Mouse (Mus musculus) heart, embryonic 11.5 days (tissue): Measurements from ENCODE around the gene AI661453. TPM values are rescaled to one million over a fixed set of nuclear protein-coding genes. Genes with fewer than 3 reads are reported as not detected.
A peak's percentile ranks its signal among the peaks of the same experiment; 100 is the strongest.

Experiments
- ATAC-seq: fragments of 200-750 bp; cut with Nextera tagmentation; replicated peaks from 2 replicates; pipeline ENCODE4 v1.8.0; 2017; ENCODE audit warnings: moderate library complexity; ENCODE audit not compliant: insufficient number of reproducible peaks, low FRiP score, low TSS enrichment
- H3K27ac ChIP-seq: fragments of 300-500 bp; sonication (generic); 2 replicates; pipeline ENCODE4 v1.5.1; 2014; ENCODE audit warnings: mild to moderate bottlenecking, low read depth, low read length
- H3K27me3 ChIP-seq: fragments of 300-500 bp; sonication (generic); 2 replicates; pipeline ENCODE4 v1.6.1; 2014; ENCODE audit warnings: mild to moderate bottlenecking, low read length, mixed read lengths; ENCODE audit not compliant: control insufficient read depth, insufficient read depth
- H3K36me3 ChIP-seq: fragments of 300-500 bp; sonication (generic); 2 replicates; pipeline ENCODE4 v1.6.1; 2014; ENCODE audit warnings: mild to moderate bottlenecking, low read length, moderate library complexity, mixed read lengths; ENCODE audit not compliant: control insufficient read depth, insufficient read depth
- H3K4me1 ChIP-seq: fragments of 300-500 bp; sonication (generic); 2 replicates; pipeline ENCODE4 v1.6.1; 2014; ENCODE audit warnings: low read length; ENCODE audit not compliant: control insufficient read depth, insufficient read depth
- H3K4me2 ChIP-seq: fragments of 300-500 bp; sonication (generic); 2 replicates; pipeline ENCODE4 v1.6.1; 2014; ENCODE audit warnings: mild to moderate bottlenecking, moderate library complexity
- H3K4me3 ChIP-seq: fragments of 300-500 bp; sonication (generic); 2 replicates; pipeline ENCODE4 v1.5.1; 2014; ENCODE audit warnings: low read depth, low read length
- H3K9ac ChIP-seq: fragments of 300-500 bp; sonication (generic); 2 replicates; pipeline ENCODE4 v1.6.1; 2014; ENCODE audit warnings: mild to moderate bottlenecking, low read depth, low read length, moderate library complexity
- H3K9me3 ChIP-seq: fragments of 300-500 bp; sonication (generic); replicated peaks from 2 replicates; pipeline ENCODE4 v1.6.1; 2016; ENCODE audit warnings: low read length; ENCODE audit not compliant: control insufficient read depth
- WGBS: fragments of 180-500 bp; shearing (Covaris S2); extraction: QIAGEN DNeasy Blood & Tissue Kit; methylation state at CpG from one replicate; pipeline ENCODE4 v1.1.7; 2014; ENCODE audit not compliant: insufficient replicate concordance; 5-methylcytosine and 5-hydroxymethylcytosine counted together
- polyA plus RNA-seq: library from polyadenylated mRNA; unstranded; fragments of >200 nt; fragmentation: Nextera tagmentation; extraction: Ambion mirVana; gene quantifications from 2 replicates; pipeline ENCODE4 v1.2.1, GENCODE M21; 2014

AI661453 gene
- polyA plus RNA-seq, 1 experiment from 2014 or later, result 1.2 TPM

DNA sequence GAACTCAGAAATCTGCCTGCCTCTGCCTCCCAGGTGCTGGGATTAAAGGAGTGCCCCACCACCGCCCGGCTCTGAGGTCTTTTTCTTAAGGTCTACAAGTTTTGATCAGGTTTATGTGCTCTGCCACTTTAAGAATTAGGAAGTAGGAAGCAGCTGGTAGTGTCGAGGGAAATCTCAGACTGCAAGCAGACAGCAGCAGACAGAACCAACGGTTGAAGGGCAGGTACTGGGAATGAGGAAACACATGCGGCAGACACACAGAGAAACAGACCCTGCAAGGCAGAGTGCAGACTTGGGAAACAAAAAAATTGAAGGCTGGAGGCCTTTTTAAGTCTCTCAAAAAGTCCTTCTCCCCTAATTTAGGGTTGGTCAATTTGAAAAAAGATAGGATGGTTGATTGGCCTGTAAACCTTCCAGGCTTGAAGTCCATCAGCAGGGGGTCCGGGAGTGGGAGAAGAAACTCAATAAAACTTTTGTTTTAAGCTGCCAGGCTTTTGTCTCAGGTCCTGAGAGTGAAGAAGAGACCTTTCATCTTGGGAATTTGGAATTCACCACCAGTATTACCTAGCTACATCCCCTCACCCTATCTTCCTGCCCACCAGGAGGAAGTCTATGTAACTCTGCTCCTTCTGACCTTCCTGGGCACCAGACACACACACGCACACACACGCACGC lies 72.8 kb downstream of the AI661453 start:
- H3K36me3 ChIP-seq, result no peaks in the 10 kb centered on the region
- H3K4me3 ChIP-seq, result no peak overlapping the region
- no peak for ATAC-seq
- H3K9me3 ChIP-seq, result no peaks in the 10 kb centered on the region
- H3K27me3 ChIP-seq, result no peaks in the 10 kb centered on the region
- H3K27ac ChIP-seq, result no peak overlapping the region
- no peak overlapping the region for H3K4me2 ChIP-seq
- H3K4me1 ChIP-seq, result peaks cover 43% of the 10 kb centered on the region
- H3K9ac ChIP-seq, result no peak overlapping the region
- 73% methylated on average over 9 of the region's 9 CpGs for WGBS

- H3K36me3 ChIP-seq, result no peaks in the 10 kb centered on the region
- no peaks in the 10 kb centered on the region for H3K9me3 ChIP-seq
- H3K4me2 ChIP-seq, result peak overlapping the region; percentile 59
- ATAC-seq, result peak; percentile 85
- peaks cover 32% of the 10 kb centered on the region for H3K4me1 ChIP-seq
- peak overlapping the region; percentile 86 for H3K27ac ChIP-seq
- peak overlapping the region; percentile 17; the same call in 1 of the 2 replicates for H3K4me3 ChIP-seq
- peak overlapping the region; percentile 70 for H3K9ac ChIP-seq
- no peaks in the 10 kb centered on the region for H3K27me3 ChIP-seq
- WGBS, result 9% methylated on average over 25 of the region's 25 CpGs
Measured at GRCm38 (mm10) chr17:47511111-47512020, 75.0 kb downstream of the AI661453 start.

DNA sequence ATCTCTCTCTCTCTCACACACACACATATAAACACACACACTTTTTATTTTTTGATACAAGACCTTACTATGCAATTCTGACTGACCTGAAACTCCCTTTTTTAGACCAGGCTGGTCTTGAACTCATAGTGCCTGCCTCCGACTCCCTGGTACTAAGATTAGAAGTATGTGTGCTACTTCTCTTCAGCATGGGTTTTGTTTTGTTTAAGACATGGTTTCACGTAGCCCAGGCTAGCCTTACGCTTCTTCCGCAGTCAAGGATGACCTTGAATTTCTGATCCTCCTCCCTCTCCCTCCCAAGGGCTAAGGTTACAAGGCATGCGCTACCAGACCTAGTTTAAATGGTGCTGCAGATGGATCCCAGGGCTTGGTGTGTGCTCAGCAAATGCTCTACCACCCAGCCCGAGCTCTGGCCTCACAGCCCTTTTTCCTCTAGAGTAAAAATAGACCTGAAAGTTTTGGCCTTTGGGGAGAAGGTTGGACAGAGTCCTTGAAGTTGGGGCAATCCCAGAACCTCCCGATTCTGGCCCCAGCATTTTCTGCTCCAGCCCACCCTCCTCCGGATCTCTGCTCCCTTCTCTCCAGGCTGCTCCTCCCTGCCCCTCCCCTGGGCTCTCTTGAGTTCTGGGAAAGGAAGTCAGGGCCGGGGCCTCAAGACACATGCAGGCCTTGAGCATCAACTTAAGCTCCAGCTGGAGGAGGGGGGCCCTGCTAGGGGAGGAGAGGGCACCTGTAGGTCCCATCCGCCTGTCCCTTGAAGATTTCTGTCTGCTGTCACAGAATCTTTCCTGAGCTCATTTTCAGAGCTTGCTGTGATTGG lies 76.8 kb downstream of the AI661453 start:
- peaks cover 31% of the 10 kb centered on the region for H3K4me1 ChIP-seq
- 61% methylated on average over 10 of the region's 10 CpGs for WGBS
- H3K27ac ChIP-seq, result peak overlapping the region; percentile 43
- H3K36me3 ChIP-seq, result no peaks in the 10 kb centered on the region
- no peaks in the 10 kb centered on the region for H3K9me3 ChIP-seq
- H3K4me2 ChIP-seq, result no peak overlapping the region
- H3K27me3 ChIP-seq, result no peaks in the 10 kb centered on the region
- ATAC-seq, result no peak
- H3K4me3 ChIP-seq, result no peak overlapping the region
- peak overlapping the region; percentile 48; the same call in 1 of the 2 replicates for H3K9ac ChIP-seq

DNA sequence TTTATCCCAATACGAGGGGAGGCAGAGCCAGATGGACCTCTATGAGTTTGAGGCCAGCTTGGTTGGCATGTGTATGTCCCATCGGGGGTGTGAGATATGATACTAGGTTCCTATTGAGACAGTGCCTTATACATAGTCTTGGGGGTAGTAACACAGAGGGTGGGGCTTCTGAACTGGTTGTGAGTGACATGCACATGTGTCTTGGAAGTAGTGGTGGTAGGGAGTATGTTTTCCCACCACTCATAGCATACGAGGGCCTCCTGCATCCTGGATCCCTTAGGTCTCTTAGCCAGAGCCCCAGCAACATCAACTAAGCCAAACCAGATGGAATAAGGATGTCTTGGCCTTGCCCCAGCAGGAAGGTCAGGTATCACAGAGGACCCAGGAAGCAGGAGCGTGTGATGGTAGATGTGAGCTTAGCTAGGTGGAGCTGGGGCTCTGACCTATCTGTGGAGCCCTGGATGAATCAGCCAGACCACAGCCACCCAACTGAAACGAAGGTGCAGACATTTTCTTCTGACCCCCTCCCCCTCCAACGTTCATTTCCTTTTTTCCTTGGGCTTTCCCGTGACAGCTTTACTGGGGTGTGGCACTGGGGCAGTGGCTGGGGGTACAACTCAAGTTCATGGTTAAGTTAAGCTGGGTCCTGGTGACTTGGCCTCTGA lies 78.9 kb downstream of the AI661453 start:
- Histone ChIP-seq H3K9me3 (no peaks in the 10 kb centered on the region), H3K4me1 (peaks cover 42% of the 10 kb centered on the region), H3K36me3 (no peaks in the 10 kb centered on the region), H3K4me3 (no peak overlapping the region), H3K9ac (no peak overlapping the region), H3K27me3 (no peaks in the 10 kb centered on the region), H3K4me2 (no peak overlapping the region), H3K27ac (no peak overlapping the region)
- ATAC-seq, result no peak
- WGBS, result 82% methylated on average over 7 of the region's 7 CpGs

GRCm38 (mm10) chr17:47516232-47516631 lies 79.8 kb downstream of the AI661453 start:
- H3K4me2 ChIP-seq, result no peak overlapping the region
- H3K9me3 ChIP-seq, result no peaks in the 10 kb centered on the region
- no peak overlapping the region for H3K27ac ChIP-seq
- H3K27me3 ChIP-seq, result no peaks in the 10 kb centered on the region
- WGBS, result 87% methylated on average over 3 of the region's 3 CpGs
- no peaks in the 10 kb centered on the region for H3K36me3 ChIP-seq
- H3K9ac ChIP-seq, result no peak overlapping the region
- ATAC-seq, result no peak
- H3K4me3 ChIP-seq, result no peak overlapping the region
- H3K4me1 ChIP-seq, result peaks cover 46% of the 10 kb centered on the region

DNA sequence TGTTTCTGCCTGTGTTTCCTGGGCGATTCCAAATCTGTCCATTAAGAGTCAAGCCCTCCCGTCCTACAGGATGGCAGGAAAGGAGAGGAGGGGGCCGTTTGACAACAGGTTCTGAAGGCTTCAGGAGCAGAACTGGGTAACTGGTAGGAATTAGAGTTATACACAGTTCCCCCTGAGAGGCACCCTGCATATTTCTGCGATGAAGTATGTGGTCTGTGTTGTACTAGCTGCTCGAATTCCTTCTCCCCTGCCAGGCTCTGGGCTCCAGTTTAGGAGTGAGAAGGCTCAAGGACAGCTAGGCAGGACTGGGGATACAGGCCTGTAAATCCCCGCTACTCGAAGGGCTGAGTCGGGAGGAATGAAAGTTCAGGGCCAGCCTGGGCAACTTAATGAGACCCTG lies 81.8 kb downstream of the AI661453 start:
- no peak for ATAC-seq
- Histone ChIP-seq H3K9ac (peak overlapping the region; percentile 71), H3K27me3 (no peaks in the 10 kb centered on the region), H3K36me3 (no peaks in the 10 kb centered on the region), H3K27ac (peak overlapping the region; percentile 98), H3K4me3 (no peak overlapping the region), H3K4me2 (peak overlapping the region; percentile 49), H3K9me3 (no peaks in the 10 kb centered on the region), H3K4me1 (peaks cover 54% of the 10 kb centered on the region)
- WGBS, result 20% methylated on average over 8 of the region's 8 CpGs
